Comparison of ENCODE assay signal across 14 mouse cellular contexts in the genomic region with DNA sequence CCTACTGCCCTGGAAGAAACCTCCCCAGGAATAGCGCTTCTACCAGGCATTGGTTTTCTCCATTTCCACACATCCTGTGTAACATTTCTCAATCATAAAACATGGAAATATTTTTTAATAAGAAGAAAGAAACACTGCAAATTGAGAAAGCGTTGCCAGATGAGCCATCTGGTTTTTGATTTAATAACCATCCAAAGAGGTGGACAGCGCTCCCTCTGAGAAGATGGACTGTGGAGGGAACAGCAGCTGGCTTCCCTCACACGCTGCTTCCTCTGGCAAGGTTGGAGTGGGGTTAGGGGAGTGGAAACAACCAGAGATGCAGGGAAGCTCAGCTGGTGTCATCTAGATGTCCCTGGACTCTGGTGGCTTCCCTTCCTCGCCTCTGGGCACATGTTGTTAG.
A peak's percentile ranks its signal among the peaks of the same experiment; 100 is the strongest.
DNase-seq lines count a peak whose midpoint lies in the region; ATAC-seq lines count a peak whose summit lies in the region.
"Had no signal": no experiment of that assay in that cellular context is flagged by ENCODE, and none has a peak within 500 bp of the region (broad histone marks: within the 10 kb centered on the region; RNA-seq: fewer than 3 reads in every experiment).

No protein-coding gene starts in this region.

- no peak for ATAC-seq in limb, embryonic 12.5 days (ENCODE audit: insufficient number of reproducible peaks, insufficient read depth, low FRiP score, low TSS enrichment, low read depth)
- peak; percentile 67 for ATAC-seq in intestine, embryonic 15.5 days
- peak; percentile 70; the same call in 1 of the 2 replicates for ATAC-seq in lung, embryonic 15.5 days (ENCODE audit: borderline replicate concordance, extremely low read depth, low FRiP score, low TSS enrichment)

- no peak overlapping the region for H3K4me2 ChIP-seq in limb, embryonic 12.5 days
- no peak overlapping the region for H3K4me2 ChIP-seq in intestine, embryonic 15.5 days (replicated peaks)
- no peak overlapping the region for H3K4me2 ChIP-seq in lung, embryonic 15.5 days
- H3K4me2 ChIP-seq: hindbrain, embryonic 15.5 days; liver, embryonic 13.5 days; midbrain, embryonic 12.5 days; neural tube, embryonic 13.5 days had no signal

- H3K27ac ChIP-seq in limb, embryonic 12.5 days, result peak overlapping the region; percentile 13; the same call in 1 of the 2 replicates
- no peak overlapping the region for H3K27ac ChIP-seq in limb, embryonic 10.5 days
- H3K27ac ChIP-seq in intestine, embryonic 15.5 days, result peak overlapping the region; percentile 48; the same call in 1 of the 2 replicates
- H3K27ac ChIP-seq in lung, embryonic 15.5 days, result peak overlapping the region; percentile 31; the same call in 1 of the 2 replicates
- H3K27ac ChIP-seq: forebrain, embryonic 10.5 days; hindbrain, embryonic 15.5 days; liver, embryonic 13.5 days; midbrain, embryonic 12.5 days; neural tube, embryonic 13.5 days had no signal

- no peaks in the 10 kb centered on the region for H3K9me3 ChIP-seq in limb, embryonic 12.5 days
- H3K9me3 ChIP-seq in limb, embryonic 10.5 days (replicated peaks), result no peaks in the 10 kb centered on the region
- H3K9me3 ChIP-seq in intestine, embryonic 15.5 days, result no peaks in the 10 kb centered on the region
- H3K9me3 ChIP-seq in lung, embryonic 15.5 days, result no peaks in the 10 kb centered on the region
- H3K9me3 ChIP-seq: forebrain, embryonic 10.5 days; hindbrain, embryonic 15.5 days; liver, embryonic 13.5 days; midbrain, embryonic 12.5 days; neural tube, embryonic 13.5 days had no signal

- H3K27me3 ChIP-seq in limb, embryonic 12.5 days, result no peaks in the 10 kb centered on the region
- H3K27me3 ChIP-seq in limb, embryonic 10.5 days (ENCODE audit: low read depth, poor library complexity, severe bottlenecking), result no peaks in the 10 kb centered on the region
- H3K27me3 ChIP-seq in intestine, embryonic 15.5 days (replicated peaks), result no peaks in the 10 kb centered on the region
- H3K27me3 ChIP-seq in lung, embryonic 15.5 days, result no peaks in the 10 kb centered on the region
- H3K27me3 ChIP-seq: hindbrain, embryonic 15.5 days had no signal

- H3K36me3 ChIP-seq in limb, embryonic 12.5 days, result no peaks in the 10 kb centered on the region
- H3K36me3 ChIP-seq in limb, embryonic 10.5 days, result no peaks in the 10 kb centered on the region
- H3K36me3 ChIP-seq in intestine, embryonic 15.5 days, result no peaks in the 10 kb centered on the region
- no peaks in the 10 kb centered on the region for H3K36me3 ChIP-seq in lung, embryonic 15.5 days
- H3K36me3 ChIP-seq: forebrain, embryonic 10.5 days; hindbrain, embryonic 15.5 days; liver, embryonic 13.5 days; midbrain, embryonic 12.5 days; neural tube, embryonic 13.5 days had no signal

- 69% methylated on average over 5 of the region's 5 CpGs for WGBS in limb, embryonic 12.5 days
- WGBS in limb, embryonic 10.5 days, result 84% methylated on average over 5 of the region's 5 CpGs
- 42% methylated on average over 5 of the region's 5 CpGs for WGBS in intestine, embryonic 15.5 days
- 51% methylated on average over 5 of the region's 5 CpGs for WGBS in lung, embryonic 15.5 days

- H3K4me1 ChIP-seq in limb, embryonic 12.5 days (replicated peaks), result peaks cover 2% of the 10 kb centered on the region; the same call in 1 of the 2 replicates
- peaks cover 2% of the 10 kb centered on the region for H3K4me1 ChIP-seq in limb, embryonic 10.5 days
- peaks cover 22% of the 10 kb centered on the region; the same call in 1 of the 2 replicates for H3K4me1 ChIP-seq in intestine, embryonic 15.5 days (replicated peaks)
- H3K4me1 ChIP-seq in lung, embryonic 15.5 days, result peaks cover 21% of the 10 kb centered on the region
- H3K4me1 ChIP-seq: liver, embryonic 13.5 days had no signal

- no peak for DNase-seq in limb, embryonic 10.5 days (ENCODE audit: low spot score)
- no peak for DNase-seq in frontal cortex, postnatal 36 days (ENCODE audit: low spot score in 2 of 2)
- DNase-seq in thymus, postnatal 10 days (ENCODE audit: low spot score in 2 of 2), result no peak
- DNase-seq in left cerebral cortex, adult 8-10 months (ENCODE audit: low spot score in 2 of 2), result no peak
- DNase-seq: adrenal gland, postnatal 36 days; cerebellum, adult 2 months; liver, embryonic 13.5 days had no signal

- no peak overlapping the region for H3K4me3 ChIP-seq in limb, embryonic 12.5 days (replicated peaks)
- H3K4me3 ChIP-seq in limb, embryonic 10.5 days, result no peak overlapping the region
- H3K4me3 ChIP-seq in intestine, embryonic 15.5 days (replicated peaks), result no peak overlapping the region
- no peak overlapping the region for H3K4me3 ChIP-seq in lung, embryonic 15.5 days
- H3K4me3 ChIP-seq: forebrain, embryonic 10.5 days; hindbrain, embryonic 15.5 days; liver, embryonic 13.5 days; midbrain, embryonic 12.5 days; neural tube, embryonic 13.5 days had no signal

- H3K9ac ChIP-seq in limb, embryonic 12.5 days (replicated peaks), result no peak overlapping the region
- H3K9ac ChIP-seq in intestine, embryonic 15.5 days, result no peak overlapping the region
- H3K9ac ChIP-seq in lung, embryonic 15.5 days, result no peak overlapping the region
- H3K9ac ChIP-seq: hindbrain, embryonic 15.5 days; liver, embryonic 13.5 days; midbrain, embryonic 12.5 days; neural tube, embryonic 13.5 days had no signal
